Mouse (Mus musculus) R1 (cell line): ENCODE data around the gene Adamtsl5.
A peak's percentile ranks its signal among the peaks of the same experiment; 100 is the strongest.
"Not testable (repeated sequence)": the region's sequence is repeated elsewhere in the genome, so short reads cannot be mapped to it uniquely, and the experiment has no call there.

Experiments
- DNase-seq: peaks from one replicate; pipeline ENCODE4 v3.0.0-alpha.2; 2018; ENCODE audit warnings: low read depth, low spot score

Gene Adamtsl5

GRCm38 (mm10) chr10:80372706-80373105 is 24.5 kb upstream of the Adamtsl5 start:
- DNase-seq, result no peak

- no peak for DNase-seq
Measured at GRCm38 (mm10) chr10:80371983-80372382, 23.8 kb upstream of the Adamtsl5 start.

- DNase-seq, result peak; percentile 90
Measured at GRCm38 (mm10) chr10:80371411-80371966, 23.3 kb upstream of the Adamtsl5 start.

GRCm38 (mm10) chr10:80369995-80370747 is 22.0 kb upstream of the Adamtsl5 start:
- peak; percentile 68 for DNase-seq

- peak; percentile 85 for DNase-seq
Measured at GRCm38 (mm10) chr10:80368392-80368791, 20.2 kb upstream of the Adamtsl5 start.

- no peak for DNase-seq
Measured at GRCm38 (mm10) chr10:80367954-80368353, 19.7 kb upstream of the Adamtsl5 start.

GRCm38 (mm10) chr10:80365736-80366135 is 17.5 kb upstream of the Adamtsl5 start:
- no peak for DNase-seq

GRCm38 (mm10) chr10:80363734-80364133 is 15.5 kb upstream of the Adamtsl5 start:
- DNase-seq, result no peak

GRCm38 (mm10) chr10:80357994-80358639 is 9.9 kb upstream of the Adamtsl5 start:
- DNase-seq, result peak; percentile 71

- DNase-seq, result no peak
Measured at GRCm38 (mm10) chr10:80357336-80357735, 9.1 kb upstream of the Adamtsl5 start.

- DNase-seq, result no peak
Measured at GRCm38 (mm10) chr10:80356737-80357136, 8.5 kb upstream of the Adamtsl5 start.

GRCm38 (mm10) chr10:80356001-80356682 is 7.9 kb upstream of the Adamtsl5 start, which contains the start of gene Plk5:
Gene Plk5, plus strand, starts transcription at chr10:80356459.
- DNase-seq, result peak; percentile 62

- DNase-seq, result no peak
Measured at GRCm38 (mm10) chr10:80355431-80355830, 7.2 kb upstream of the Adamtsl5 start.

- DNase-seq, result no peak
Measured at GRCm38 (mm10) chr10:80352727-80353126, 4.5 kb upstream of the Adamtsl5 start.

- no peak for DNase-seq
Measured at GRCm38 (mm10) chr10:80351896-80352295, 3.7 kb upstream of the Adamtsl5 start.

- peak; percentile 88 for DNase-seq
Measured at GRCm38 (mm10) chr10:80350292-80350691, 2.1 kb upstream of the Adamtsl5 start.

- DNase-seq, result no peak
Measured at GRCm38 (mm10) chr10:80348981-80349380, 769 bp upstream of the Adamtsl5 start.

- no peak for DNase-seq
Measured at GRCm38 (mm10) chr10:80347514-80347967, 671 bp downstream of the Adamtsl5 start.

- not testable (repeated sequence) for DNase-seq
Measured at GRCm38 (mm10) chr10:80345929-80346328, 2.3 kb downstream of the Adamtsl5 start.

GRCm38 (mm10) chr10:80345122-80345521 is 3.1 kb downstream of the Adamtsl5 start:
- DNase-seq, result no peak

GRCm38 (mm10) chr10:80344131-80344661 is 4.0 kb downstream of the Adamtsl5 start:
- peak; percentile 75 for DNase-seq

- no peak for DNase-seq
Measured at GRCm38 (mm10) chr10:80343425-80343895, 4.8 kb downstream of the Adamtsl5 start.
